In the genomic region with DNA sequence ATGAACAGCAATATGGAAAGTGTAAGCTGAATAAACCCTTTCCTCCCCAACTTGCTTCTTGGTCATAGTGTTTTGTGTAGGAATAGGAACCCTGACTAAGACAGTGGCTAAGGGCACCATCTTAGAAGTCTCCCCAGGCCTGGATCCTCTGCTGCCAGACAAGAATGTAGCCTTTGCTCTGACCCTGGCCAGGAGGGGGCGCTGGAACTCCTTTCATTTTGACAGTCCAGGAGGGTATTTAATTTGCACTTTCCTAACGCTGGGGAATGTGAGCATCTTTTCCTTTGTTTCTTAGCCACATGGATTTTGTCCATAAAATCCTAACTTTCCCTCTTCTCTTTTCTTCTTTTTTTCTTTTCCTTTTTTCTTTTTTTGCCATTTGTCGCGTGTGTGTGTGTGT, we compare ENCODE assay signal across 7 mouse cellular contexts. TPM values are rescaled to one million over a fixed set of nuclear protein-coding genes. Genes with fewer than 3 reads are reported as not detected.
DNase-seq lines count a peak whose midpoint lies in the region; TF ChIP-seq lines count a peak whose summit lies in the region.

No protein-coding gene starts in this region.

- TF ChIP-seq CTCF in brain, embryonic 14.5 days (IDR thresholded peaks at IDR 0.05; ENCODE audit: borderline replicate concordance, extremely low read depth, insufficient read depth, insufficient read length), result peak; percentile 65; the same call in 1 of the 2 replicates

- no peak for TF ChIP-seq POLR2A in brain, embryonic 14.5 days (IDR thresholded peaks at IDR 0.05; ENCODE audit: borderline replicate concordance, extremely low read depth, insufficient read depth, insufficient read length, poor library complexity, severe bottlenecking)

- DNase-seq in B cell, adult 2 months, result peak; percentile 71 to 79
- DNase-seq in CD8-positive naive resting alpha-beta T cell, adult 2 months (ENCODE audit: low read depth in 2 of 2, low spot score in 2 of 2), result peak; percentile 79 to 85
- DNase-seq in brain, embryonic 14.5 days (ENCODE audit: low read depth), result peak; percentile 68
- peak; percentile 72 to 78 for DNase-seq in frontal cortex, postnatal 36 days (ENCODE audit: low spot score in 2 of 2)
- DNase-seq in kidney, postnatal 4 days, result peak; percentile 80
- DNase-seq in lung, postnatal 14 days, result peak; percentile 83
- DNase-seq in spleen, postnatal 14 days (ENCODE audit: low spot score in 2 of 2), result peak; percentile 39 to 56

RNA-seq across cellular contexts. Expression of a gene that starts 18.7 kb away (rescaled TPM):
- 9.2 and 13.5 TPM in 2 replicates for polyA plus RNA-seq in brain, embryonic 14.5 days (2012; rRNA removed)

Comparison
In these comparisons a context has a peak if more than half of its experiments do, and no peak if none do; other contexts are left out.
1. Peak in every context shown above with its lines: DNase-seq.